Mouse (Mus musculus): Measurements from ENCODE around the gene Fkbp5. TPM values are rescaled to one million over a fixed set of nuclear protein-coding genes. Genes with fewer than 3 reads are reported as not detected.
A peak's percentile ranks its signal among the peaks of the same experiment; 100 is the strongest.

Fkbp5 gene
- total and polyA plus RNA-seq, 3 experiments: 14.4 to 31.4 (median 22.6) TPM

DNA sequence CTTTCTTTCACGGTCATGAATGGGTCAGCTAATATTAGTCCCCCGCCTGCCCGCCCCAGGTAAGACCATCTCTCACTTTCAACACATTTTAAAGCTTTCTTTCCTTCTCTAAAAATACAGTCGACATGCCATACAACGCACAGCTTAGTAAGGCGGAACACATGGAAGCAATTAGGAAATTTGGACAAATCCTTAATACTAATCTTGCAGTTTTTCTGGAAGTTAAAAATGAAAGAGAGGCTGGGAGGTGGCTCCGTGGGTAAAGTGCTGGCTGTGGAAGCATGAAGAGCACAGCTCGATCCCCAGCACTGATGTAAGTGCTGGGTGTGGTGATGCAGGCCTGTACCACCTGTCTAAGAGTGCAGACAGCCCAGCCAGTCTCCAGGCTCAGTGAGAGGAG, 39.9 kb downstream of the Fkbp5 start:
- H3K4me2 ChIP-seq (ENCODE audit: insufficient read depth, low read depth, poor library complexity, severe bottlenecking): 0 out of 2 replicates have a peak overlapping the region, but pooled peaks have one; percentile 17
- dilution Hi-C loops (cut with MboI; ENCODE audit: extremely low pct_ligation_motif_present, extremely low pct_unique_long_range_greater_than_20kb, low sequenced_read_pairs): no loop called here

DNA sequence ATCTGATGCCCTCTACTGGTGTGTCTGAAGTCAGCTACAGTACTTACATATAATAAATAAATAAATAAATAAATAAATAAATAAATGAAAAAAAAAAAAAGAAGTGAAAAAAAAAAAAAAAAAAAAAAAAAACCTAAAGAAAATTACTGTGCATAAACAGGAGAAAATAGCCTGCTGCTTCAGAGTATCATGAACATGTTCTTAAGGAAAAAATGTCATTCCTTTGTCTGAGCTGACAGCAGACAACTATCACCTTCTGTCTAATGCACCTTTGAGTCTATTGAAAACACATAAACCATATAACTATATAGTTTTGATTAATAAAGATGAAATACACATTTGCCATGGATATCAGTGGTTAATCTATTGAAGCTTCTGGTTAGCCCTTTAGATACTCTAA, 40.9 kb downstream of the Fkbp5 start:
- H3K27me3 ChIP-seq (replicated peaks): no peaks in the 10 kb centered on the region
- dilution Hi-C loops (cut with MboI; ENCODE audit: extremely low pct_ligation_motif_present, extremely low pct_unique_long_range_greater_than_20kb, low sequenced_read_pairs) (no loop called here), in situ Hi-C loops (cut with MboI; ENCODE audit: low pct_ligation_motif_present, low pct_unique_long_range_greater_than_20kb, low sequenced_read_pairs) (loop anchor here (5.0 kb wide), 1 partner anchor 46 kb away; no protein-coding TSS in a partner anchor)
- no peak overlapping the region for H3K4me3 ChIP-seq (replicated peaks in 1 of 3; ENCODE audit: low read depth in 2 of 3, low read length in 2 of 3, poor library complexity in 1 of 3)
- H3K9ac ChIP-seq (ENCODE audit: insufficient read depth, low read depth): no peak overlapping the region
- TF ChIP-seq EP300 (IDR thresholded peaks at IDR 0.05; ENCODE audit: low read length): no peak
- TF ChIP-seq CTCF (conservative IDR thresholded peaks at IDR 0.05 in 1 of 2, IDR thresholded peaks at IDR 0.05 in 1 of 2; ENCODE audit: low read depth in 2 of 2, low read length in 2 of 2): no peak
- TF ChIP-seq JUN (IDR thresholded peaks at IDR 0.05; ENCODE audit: insufficient read depth, low read depth, low read length): no peak
- no peak for TF ChIP-seq MAX (IDR thresholded peaks at IDR 0.05; ENCODE audit: low read length)
- TF ChIP-seq PAX5 (IDR thresholded peaks at IDR 0.05; ENCODE audit: low read length): no peak
- H3K4me2 ChIP-seq (ENCODE audit: insufficient read depth, low read depth, poor library complexity, severe bottlenecking): no peak overlapping the region
- H3K36me3 ChIP-seq (replicated peaks in 1 of 2; ENCODE audit: control insufficient read depth in 1 of 2, insufficient read depth in 1 of 2, low read length in 1 of 2): peaks cover 0 to 23% of the 10 kb centered on the region in 2 experiments
- H3K79me2 ChIP-seq (replicated peaks; ENCODE audit: control insufficient read depth, extremely low read depth, insufficient read depth, poor library complexity, severe bottlenecking): peaks cover 8% of the 10 kb centered on the region; the same call in 1 of the 2 replicates
- peaks cover 2% of the 10 kb centered on the region for H3K9me3 ChIP-seq (replicated peaks; ENCODE audit: low read length)
- DNase-seq (ENCODE audit: extremely low read depth): no peak
- peaks cover 2 to 3% of the 10 kb centered on the region in 2 experiments; a peak in 3 of 4 replicates for H3K4me1 ChIP-seq (ENCODE audit: control insufficient read depth in 1 of 2, insufficient read depth in 2 of 2)
- no peak overlapping the region for H3K27ac ChIP-seq (ENCODE audit: insufficient read depth, low read depth)

More for the DNA sequence above, 39.9 kb downstream of the Fkbp5 start:
- Histone ChIP-seq H3K4me3 (replicated peaks in 1 of 3; ENCODE audit: low read depth in 2 of 3, low read length in 2 of 3, poor library complexity in 1 of 3) (no peak overlapping the region), H3K36me3 (replicated peaks in 1 of 2; ENCODE audit: control insufficient read depth in 1 of 2, insufficient read depth in 1 of 2, low read length in 1 of 2) (peaks cover 0 to 20% of the 10 kb centered on the region in 2 experiments), H3K27ac (ENCODE audit: insufficient read depth, low read depth) (no peak overlapping the region), H3K9me3 (replicated peaks; ENCODE audit: low read length) (peaks cover 2% of the 10 kb centered on the region), H3K9ac (ENCODE audit: insufficient read depth, low read depth) (no peak overlapping the region), H3K79me2 (replicated peaks; ENCODE audit: control insufficient read depth, extremely low read depth, insufficient read depth, poor library complexity, severe bottlenecking) (peaks cover 8% of the 10 kb centered on the region; the same call in 1 of the 2 replicates), H3K27me3 (replicated peaks) (no peaks in the 10 kb centered on the region), H3K4me1 (ENCODE audit: control insufficient read depth in 1 of 2, insufficient read depth in 2 of 2) (peaks cover 2 to 3% of the 10 kb centered on the region in 2 experiments; a peak in 3 of 4 replicates)
- TF ChIP-seq UBTF (IDR thresholded peaks at IDR 0.05; ENCODE audit: low read depth, low read length) (no peak), NELFE (IDR thresholded peaks at IDR 0.05; ENCODE audit: low read depth, low read length) (no peak), POLR2AphosphoS2 (IDR thresholded peaks at IDR 0.05; ENCODE audit: low read depth, low read length) (no peak), ELF1 (IDR thresholded peaks at IDR 0.05; ENCODE audit: low read depth, low read length) (no peak), MAFK (IDR thresholded peaks at IDR 0.05; ENCODE audit: insufficient replicate concordance, low read length) (no peak), TBP (conservative IDR thresholded peaks at IDR 0.05; ENCODE audit: low read depth, low read length) (no peak), ETS1 (conservative IDR thresholded peaks at IDR 0.05; ENCODE audit: low read depth, low read length) (no peak), IRF4 (IDR thresholded peaks at IDR 0.05; ENCODE audit: low read depth, low read length) (no peak), ZMIZ1 (IDR thresholded peaks at IDR 0.05; ENCODE audit: low read depth, low read length) (no peak), SMC3 (IDR thresholded peaks at IDR 0.05; ENCODE audit: low read depth, low read length) (no peak), BHLHE40 (IDR thresholded peaks at IDR 0.05; ENCODE audit: low read depth, low read length) (no peak), ZC3H11A (IDR thresholded peaks at IDR 0.05; ENCODE audit: low read depth, low read length) (no peak), PAX5 (IDR thresholded peaks at IDR 0.05; ENCODE audit: low read length) (no peak), JUND (conservative IDR thresholded peaks at IDR 0.05; ENCODE audit: low read depth, low read length) (no peak), JUN (IDR thresholded peaks at IDR 0.05; ENCODE audit: insufficient read depth, low read depth, low read length) (no peak), RCOR1 (conservative IDR thresholded peaks at IDR 0.05; ENCODE audit: low read depth, low read length) (no peak), SIN3A (IDR thresholded peaks at IDR 0.05; ENCODE audit: low read length) (no peak), HCFC1 (IDR thresholded peaks at IDR 0.05; ENCODE audit: low read depth, low read length) (no peak), MYC (IDR thresholded peaks at IDR 0.05; ENCODE audit: low read depth, low read length) (no peak), NRF1 (IDR thresholded peaks at IDR 0.05; ENCODE audit: low read depth, low read length) (no peak)
- no peak for DNase-seq (ENCODE audit: extremely low read depth)
- in situ Hi-C loops (cut with MboI; ENCODE audit: low pct_ligation_motif_present, low pct_unique_long_range_greater_than_20kb, low sequenced_read_pairs): loop anchor here (5.0 kb wide), 1 partner anchor 45 kb away; no protein-coding TSS in a partner anchor
